27 mouse cellular contexts compared by ENCODE assay signal in the genomic region with DNA sequence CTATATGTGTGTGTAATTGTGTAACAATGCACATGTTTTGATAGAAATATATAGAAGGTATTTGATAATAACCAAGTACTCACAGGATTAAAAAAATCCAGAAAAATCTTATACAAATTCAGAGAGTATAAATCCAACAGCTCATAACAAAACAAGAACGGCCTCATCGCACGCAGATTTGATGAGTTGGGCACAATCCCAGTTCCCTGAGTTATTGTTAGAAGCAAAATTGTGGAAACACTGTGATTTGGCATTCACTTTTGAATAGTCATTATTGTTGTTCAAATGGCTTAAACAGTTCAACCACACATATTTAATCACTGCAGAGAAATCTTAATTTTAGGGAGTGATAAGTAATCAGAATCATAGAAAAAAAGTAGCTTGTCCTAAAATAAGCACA.
DNase-seq lines count a peak whose midpoint lies in the region; ATAC-seq and TF ChIP-seq lines count a peak whose summit lies in the region.
"Had no signal": no experiment of that assay in that cellular context is flagged by ENCODE, and none has a peak within 500 bp of the region (broad histone marks: within the 10 kb centered on the region; RNA-seq: fewer than 3 reads in every experiment).

No protein-coding gene starts in this region.

- H3K4me3 ChIP-seq in lung, embryonic 14.5 days (ENCODE audit: low read depth, low read length), result no peak overlapping the region
- H3K4me3 ChIP-seq in lung, postnatal 0 days (ENCODE audit: low read depth, low read length), result no peak overlapping the region
- H3K4me3 ChIP-seq in layer of hippocampus, adult 2 months, result no peak overlapping the region
- no peak overlapping the region for H3K4me3 ChIP-seq in hindbrain, postnatal 0 days (ENCODE audit: low read length)
- H3K4me3 ChIP-seq: embryonic facial prominence, embryonic 10.5 days; embryonic facial prominence, embryonic 13.5 days; erythroblast, embryonic 14.5 days; forebrain, embryonic 12.5 days; gastrocnemius, adult 2 months; heart, embryonic 15.5 days had no signal

- H3K27me3 ChIP-seq in lung, embryonic 14.5 days (ENCODE audit: insufficient read depth, low read length), result no peaks in the 10 kb centered on the region
- H3K27me3 ChIP-seq in lung, postnatal 0 days (replicated peaks; ENCODE audit: insufficient read depth, low read length), result no peaks in the 10 kb centered on the region
- H3K27me3 ChIP-seq in hindbrain, postnatal 0 days (ENCODE audit: insufficient read depth, low read length), result no peaks in the 10 kb centered on the region
- H3K27me3 ChIP-seq: embryonic facial prominence, embryonic 13.5 days; forebrain, embryonic 12.5 days; heart, embryonic 15.5 days had no signal

- H3K27ac ChIP-seq in lung, embryonic 14.5 days (ENCODE audit: low read depth), result no peak overlapping the region
- H3K27ac ChIP-seq in lung, postnatal 0 days (ENCODE audit: low read length), result no peak overlapping the region
- no peak overlapping the region for H3K27ac ChIP-seq in layer of hippocampus, adult 2 months
- H3K27ac ChIP-seq in hindbrain, postnatal 0 days, result no peak overlapping the region
- H3K27ac ChIP-seq: embryonic facial prominence, embryonic 10.5 days; embryonic facial prominence, embryonic 13.5 days; forebrain, embryonic 12.5 days; gastrocnemius, adult 2 months; heart, embryonic 15.5 days; hindbrain, embryonic 14.5 days had no signal

- TF ChIP-seq CTCF in lung, embryonic 14.5 days (IDR thresholded peaks at IDR 0.05; ENCODE audit: low read depth), result no peak
- TF ChIP-seq CTCF in lung, postnatal 0 days (IDR thresholded peaks at IDR 0.05), result no peak
- no peak for TF ChIP-seq CTCF in layer of hippocampus, adult 2 months (conservative IDR thresholded peaks at IDR 0.05)
- TF ChIP-seq CTCF in hindbrain, postnatal 0 days (IDR thresholded peaks at IDR 0.05; ENCODE audit: low read depth), result no peak

- H3K9me3 ChIP-seq in lung, embryonic 14.5 days (ENCODE audit: low read depth, low read length), result no peaks in the 10 kb centered on the region
- no peaks in the 10 kb centered on the region for H3K9me3 ChIP-seq in lung, postnatal 0 days (ENCODE audit: low read length)
- no peaks in the 10 kb centered on the region for H3K9me3 ChIP-seq in hindbrain, postnatal 0 days (ENCODE audit: low read length)
- H3K9me3 ChIP-seq: embryonic facial prominence, embryonic 10.5 days; embryonic facial prominence, embryonic 13.5 days; forebrain, embryonic 12.5 days; heart, embryonic 15.5 days had no signal

- H3K9ac ChIP-seq in lung, embryonic 14.5 days, result no peak overlapping the region
- H3K9ac ChIP-seq in lung, postnatal 0 days (replicated peaks; ENCODE audit: low read depth), result no peak overlapping the region
- H3K9ac ChIP-seq in hindbrain, postnatal 0 days (replicated peaks; ENCODE audit: low read length), result no peak overlapping the region
- H3K9ac ChIP-seq: embryonic facial prominence, embryonic 13.5 days; forebrain, embryonic 12.5 days; heart, embryonic 15.5 days; hindbrain, embryonic 14.5 days had no signal

- H3K36me3 ChIP-seq in lung, embryonic 14.5 days (ENCODE audit: insufficient read depth), result no peaks in the 10 kb centered on the region
- H3K36me3 ChIP-seq in lung, postnatal 0 days (ENCODE audit: insufficient read depth, low read length), result no peaks in the 10 kb centered on the region
- H3K36me3 ChIP-seq in hindbrain, postnatal 0 days (ENCODE audit: insufficient read depth, low read length), result no peaks in the 10 kb centered on the region
- H3K36me3 ChIP-seq: embryonic facial prominence, embryonic 10.5 days; embryonic facial prominence, embryonic 13.5 days; forebrain, embryonic 12.5 days; heart, embryonic 15.5 days had no signal

- no peak for TF ChIP-seq EP300 in lung, postnatal 0 days (IDR thresholded peaks at IDR 0.05)

- no peak overlapping the region for H3K4me2 ChIP-seq in lung, embryonic 14.5 days
- no peak overlapping the region for H3K4me2 ChIP-seq in lung, postnatal 0 days (replicated peaks; ENCODE audit: low read depth, low read length)
- no peak overlapping the region for H3K4me2 ChIP-seq in hindbrain, postnatal 0 days (ENCODE audit: low read depth, low read length)
- H3K4me2 ChIP-seq: embryonic facial prominence, embryonic 13.5 days; forebrain, embryonic 12.5 days; heart, embryonic 11.5 days; heart, embryonic 15.5 days; hindbrain, embryonic 14.5 days had no signal

- ATAC-seq in lung, embryonic 14.5 days (ENCODE audit: insufficient read depth), result no peak
- ATAC-seq in lung, postnatal 0 days, result no peak
- no peak for ATAC-seq in hindbrain, postnatal 0 days
- ATAC-seq: CD4-positive, CD25-positive, alpha-beta regulatory T cell, adult 4 months; forebrain, embryonic 16.5 days had no signal

- intact Hi-C loops in heart, postnatal 25 days (cut with DNase I), result no loop called here

- H3K4me1 ChIP-seq in lung, embryonic 14.5 days (ENCODE audit: insufficient read depth), result no peaks in the 10 kb centered on the region
- H3K4me1 ChIP-seq in lung, postnatal 0 days (ENCODE audit: insufficient read depth, low read depth, low read length), result no peaks in the 10 kb centered on the region
- H3K4me1 ChIP-seq in hindbrain, postnatal 0 days (ENCODE audit: insufficient read depth, low read length), result no peaks in the 10 kb centered on the region
- H3K4me1 ChIP-seq: embryonic facial prominence, embryonic 10.5 days; embryonic facial prominence, embryonic 13.5 days; forebrain, embryonic 12.5 days; heart, embryonic 15.5 days had no signal

- DNase-seq in lung, embryonic 14.5 days, result peak; percentile 15
- no peak for DNase-seq in lung, postnatal 0 days (ENCODE audit: low spot score)
- peak; percentile 48 for DNase-seq in brain, adult 2 months (ENCODE audit: low read depth, low spot score)
- DNase-seq in layer of hippocampus, adult 2 months (ENCODE audit: low spot score in 2 of 2), result peak; percentile 41 to 58
- peak; percentile 9 to 14 for DNase-seq in layer of hippocampus, postnatal 36 days
- no peak for DNase-seq in hindbrain, postnatal 0 days (ENCODE audit: low spot score)
- no peak for DNase-seq in heart, postnatal 25 days (ENCODE audit: low spot score)
- DNase-seq in adrenal gland, adult 2 months, result no peak
- DNase-seq: adrenal gland, postnatal 14 days; cerebellum, adult 11-12 months; cerebellum, adult 8-10 months; cerebellum, postnatal 36 days; embryo, embryonic 11 days; gastrocnemius, adult 2 months; gastrocnemius, postnatal 14 days; heart, adult 11 months; heart, postnatal 10 days; heart, postnatal 4 days had no signal

- 69% methylated on average over 3 of the region's 3 CpGs for WGBS in lung, embryonic 14.5 days
- 67% methylated on average over 3 of the region's 3 CpGs for WGBS in lung, postnatal 0 days
- 64% methylated on average over 3 of the region's 3 CpGs for WGBS in hindbrain, postnatal 0 days

Comparison
In these comparisons a context has a peak if more than half of its experiments do, and no peak if none do; other contexts are left out.
1. DNase-seq: peak in lung, embryonic 14.5 days (single experiment), brain, adult 2 months (single experiment), layer of hippocampus, adult 2 months (2 of 2) and layer of hippocampus, postnatal 36 days (2 of 2); none in lung, postnatal 0 days (single experiment), hindbrain, postnatal 0 days (single experiment), heart, postnatal 25 days (single experiment) and adrenal gland, adult 2 months (single experiment).